Mouse (Mus musculus) hindbrain, embryonic 12.5 days (tissue): ENCODE results near the gene Gne. TPM values are rescaled to one million over a fixed set of nuclear protein-coding genes. Genes with fewer than 3 reads are reported as not detected.

ENCODE experiments used
- ATAC-seq: fragments of 200-750 bp; cut with Nextera tagmentation; 2 replicates; pipeline ENCODE4 v1.8.0; 2017; ENCODE audit warnings: moderate TSS enrichment; ENCODE audit not compliant: low FRiP score
- H3K27ac ChIP-seq: fragments of 300-500 bp; sonication (generic); 2 replicates; pipeline ENCODE4 v1.5.1; 2016; ENCODE audit warnings: mild to moderate bottlenecking
- H3K27me3 ChIP-seq: fragments of 300-500 bp; sonication (generic); 2 replicates; pipeline ENCODE4 v1.6.1; 2016; ENCODE audit warnings: mild to moderate bottlenecking
- H3K36me3 ChIP-seq: fragments of 300-500 bp; sonication (generic); 2 replicates; pipeline ENCODE4 v1.6.1; 2016; ENCODE audit warnings: mild to moderate bottlenecking
- H3K4me1 ChIP-seq: fragments of 300-500 bp; sonication (generic); 2 replicates; pipeline ENCODE4 v1.6.1; 2016
- H3K4me2 ChIP-seq: fragments of 300-500 bp; sonication (generic); replicated peaks from 2 replicates; pipeline ENCODE4 v1.6.1; 2016; ENCODE audit warnings: mild to moderate bottlenecking
- H3K4me3 ChIP-seq: fragments of 300-500 bp; sonication (generic); 2 replicates; pipeline ENCODE4 v1.5.1; 2016; ENCODE audit warnings: mild to moderate bottlenecking
- H3K9ac ChIP-seq: fragments of 300-500 bp; sonication (generic); 2 replicates; pipeline ENCODE4 v1.6.1; 2016; ENCODE audit warnings: mild to moderate bottlenecking, moderate library complexity
- H3K9me3 ChIP-seq: fragments of 300-500 bp; sonication (generic); replicated peaks from 2 replicates; pipeline ENCODE4 v1.6.1; 2016; ENCODE audit warnings: mild to moderate bottlenecking
- WGBS: fragments of 180-500 bp; shearing (Covaris S2); methylation state at CpG from one replicate; pipeline ENCODE4 v1.1.7; 2016; 5-methylcytosine and 5-hydroxymethylcytosine counted together
- polyA plus RNA-seq: library from polyadenylated mRNA; unstranded; fragments of >200 nt; fragmentation: Nextera tagmentation; extraction: Ambion mirVana; gene quantifications from 2 replicates; pipeline ENCODE4 v1.2.1, GENCODE M21; 2016

The Gne gene
- polyA plus RNA-seq, 1 experiment from 2014 or later: 24.6 TPM

- no peaks in the 10 kb centered on the region for H3K9me3 ChIP-seq
- H3K36me3 ChIP-seq: no peaks in the 10 kb centered on the region
- WGBS: under 1% methylated on average over 76 of the region's 77 CpGs
- H3K4me1 ChIP-seq: peaks cover 15% of the 10 kb centered on the region
- H3K4me3 ChIP-seq: peak overlapping the region; percentile 98
- peak; percentile 97 for ATAC-seq
- H3K9ac ChIP-seq: peak overlapping the region; percentile 93
- no peaks in the 10 kb centered on the region for H3K27me3 ChIP-seq
- H3K27ac ChIP-seq: peak overlapping the region; percentile 80
- peak overlapping the region; percentile 99 for H3K4me2 ChIP-seq
Measured at GRCm38 (mm10) chr4:44012376-44013367, 71.3 kb downstream of the Gne start.

GRCm38 (mm10) chr4:44011799-44012198 lies 72.2 kb downstream of the Gne start:
- no peak for ATAC-seq
- 80% methylated on average over 3 of the region's 3 CpGs for WGBS
- H3K9me3 ChIP-seq: no peaks in the 10 kb centered on the region
- no peaks in the 10 kb centered on the region for H3K27me3 ChIP-seq
- peaks cover 15% of the 10 kb centered on the region for H3K4me1 ChIP-seq
- peak overlapping the region; percentile 98 for H3K4me3 ChIP-seq
- peak overlapping the region; percentile 73 for H3K27ac ChIP-seq
- peak overlapping the region; percentile 63 for H3K9ac ChIP-seq
- peak overlapping the region; percentile 99 for H3K4me2 ChIP-seq
- H3K36me3 ChIP-seq: no peaks in the 10 kb centered on the region

- Histone ChIP-seq H3K27me3 (no peaks in the 10 kb centered on the region), H3K9me3 (no peaks in the 10 kb centered on the region), H3K36me3 (no peaks in the 10 kb centered on the region), H3K4me1 (peaks cover 15% of the 10 kb centered on the region), H3K27ac (no peak overlapping the region), H3K4me2 (no peak overlapping the region), H3K9ac (no peak overlapping the region), H3K4me3 (no peak overlapping the region)
- WGBS: 46% methylated on average over 2 of the region's 2 CpGs
- ATAC-seq: no peak
Measured at GRCm38 (mm10) chr4:44010893-44011292, 73.1 kb downstream of the Gne start.

- H3K4me3 ChIP-seq: no peak overlapping the region
- no peaks in the 10 kb centered on the region for H3K36me3 ChIP-seq
- peaks cover 15% of the 10 kb centered on the region for H3K4me1 ChIP-seq
- H3K4me2 ChIP-seq: no peak overlapping the region
- 97% methylated on average over 1 of the region's 1 CpGs for WGBS
- H3K27me3 ChIP-seq: no peaks in the 10 kb centered on the region
- no peak overlapping the region for H3K9ac ChIP-seq
- no peak for ATAC-seq
- no peak overlapping the region for H3K27ac ChIP-seq
- H3K9me3 ChIP-seq: no peaks in the 10 kb centered on the region
Measured at GRCm38 (mm10) chr4:44010176-44010575, 73.8 kb downstream of the Gne start.

- H3K27ac ChIP-seq: no peak overlapping the region
- ATAC-seq: no peak
- no peaks in the 10 kb centered on the region for H3K27me3 ChIP-seq
- no peak overlapping the region for H3K4me3 ChIP-seq
- H3K4me2 ChIP-seq: no peak overlapping the region
- H3K36me3 ChIP-seq: no peaks in the 10 kb centered on the region
- H3K4me1 ChIP-seq: no peaks in the 10 kb centered on the region
- H3K9ac ChIP-seq: no peak overlapping the region
- no peaks in the 10 kb centered on the region for H3K9me3 ChIP-seq
- 69% methylated on average over 3 of the region's 3 CpGs for WGBS
Measured at GRCm38 (mm10) chr4:44004623-44005409, 79.2 kb downstream of the Gne start.

GRCm38 (mm10) chr4:44004126-44004525 lies 79.9 kb downstream of the Gne start, which contains the start of gene Clta:
Gene Clta (plus strand): TSS chr4:44004452.
- ATAC-seq: no peak
- Histone ChIP-seq H3K27me3 (no peaks in the 10 kb centered on the region), H3K4me1 (no peaks in the 10 kb centered on the region), H3K4me2 (no peak within 1 kb of the TSS), H3K9ac (no peak within 1 kb of the TSS), H3K27ac (no peak within 1 kb of the TSS), H3K9me3 (no peaks in the 10 kb centered on the region), H3K36me3 (no peaks in the 10 kb centered on the region), H3K4me3 (no peak within 1 kb of the TSS)
- 91% methylated on average over 5 of the region's 5 CpGs for WGBS

- H3K9me3 ChIP-seq: no peaks in the 10 kb centered on the region
- H3K36me3 ChIP-seq: no peaks in the 10 kb centered on the region
- no peaks in the 10 kb centered on the region for H3K4me1 ChIP-seq
- no peak overlapping the region for H3K27ac ChIP-seq
- H3K4me3 ChIP-seq: no peak overlapping the region
- no peak for ATAC-seq
- H3K9ac ChIP-seq: no peak overlapping the region
- WGBS: 91% methylated on average over 6 of the region's 6 CpGs
- H3K27me3 ChIP-seq: no peaks in the 10 kb centered on the region
- no peak overlapping the region for H3K4me2 ChIP-seq
Measured at GRCm38 (mm10) chr4:44003622-44004021, 80.4 kb downstream of the Gne start.

- Histone ChIP-seq H3K27me3 (no peaks in the 10 kb centered on the region), H3K36me3 (no peaks in the 10 kb centered on the region), H3K27ac (no peak overlapping the region), H3K4me3 (no peak overlapping the region), H3K4me1 (no peaks in the 10 kb centered on the region), H3K9me3 (no peaks in the 10 kb centered on the region), H3K9ac (no peak overlapping the region), H3K4me2 (no peak overlapping the region)
- no peak for ATAC-seq
- WGBS: 84% methylated on average over 2 of the region's 2 CpGs
Measured at GRCm38 (mm10) chr4:43994342-43994741, 89.6 kb downstream of the Gne start.

- no peak overlapping the region for H3K9ac ChIP-seq
- H3K4me2 ChIP-seq: no peak overlapping the region
- ATAC-seq: no peak
- peaks cover 2% of the 10 kb centered on the region; the same call in 1 of the 2 replicates for H3K4me1 ChIP-seq
- WGBS: 91% methylated on average over 11 of the region's 11 CpGs
- H3K9me3 ChIP-seq: no peaks in the 10 kb centered on the region
- H3K27ac ChIP-seq: no peak overlapping the region
- H3K27me3 ChIP-seq: no peaks in the 10 kb centered on the region
- no peaks in the 10 kb centered on the region for H3K36me3 ChIP-seq
- H3K4me3 ChIP-seq: no peak overlapping the region
Measured at GRCm38 (mm10) chr4:43993072-43993471, 90.9 kb downstream of the Gne start.

- Histone ChIP-seq H3K36me3 (no peaks in the 10 kb centered on the region), H3K4me1 (peaks cover 2% of the 10 kb centered on the region; the same call in 1 of the 2 replicates), H3K27me3 (no peaks in the 10 kb centered on the region), H3K4me3 (no peak overlapping the region), H3K9me3 (no peaks in the 10 kb centered on the region), H3K9ac (no peak overlapping the region), H3K27ac (no peak overlapping the region), H3K4me2 (no peak overlapping the region)
- 86% methylated on average over 3 of the region's 3 CpGs for WGBS
- ATAC-seq: no peak
Measured at GRCm38 (mm10) chr4:43988976-43989375, 95.0 kb downstream of the Gne start.

- Histone ChIP-seq H3K27ac (no peak overlapping the region), H3K36me3 (no peaks in the 10 kb centered on the region), H3K9ac (no peak overlapping the region), H3K4me1 (peaks cover 3% of the 10 kb centered on the region), H3K27me3 (no peaks in the 10 kb centered on the region), H3K9me3 (no peaks in the 10 kb centered on the region), H3K4me2 (no peak overlapping the region), H3K4me3 (no peak overlapping the region)
- ATAC-seq: no peak
- 94% methylated on average over 19 of the region's 19 CpGs for WGBS
Measured at GRCm38 (mm10) chr4:43984326-43984725, 99.7 kb downstream of the Gne start.
